Mouse (Mus musculus) heart, postnatal 0 days (tissue): Measurements from ENCODE around the gene Fmnl3. TPM values are rescaled to one million over a fixed set of nuclear protein-coding genes. Genes with fewer than 3 reads are reported as not detected.

Experiments
- ATAC-seq: fragments of 200-750 bp; cut with Nextera tagmentation; 2 replicates; pipeline ENCODE4 v1.8.0; 2017; ENCODE audit warnings: low read depth, moderate number of reproducible peaks, moderate library complexity; ENCODE audit not compliant: insufficient read depth
- DNase-seq: peaks from one replicate; pipeline ENCODE4 v3.0.0-alpha.2; 2016; ENCODE audit warnings: low spot score
- H3K27ac ChIP-seq: fragments of 300-500 bp; sonication (generic); 2 replicates; pipeline ENCODE4 v1.5.1; 2014; ENCODE audit warnings: low read depth, mild to moderate bottlenecking
- H3K27me3 ChIP-seq: fragments of 300-500 bp; sonication (generic); 2 replicates; pipeline ENCODE4 v1.6.1; 2014; ENCODE audit warnings: low read length, mixed read lengths; ENCODE audit not compliant: control insufficient read depth, insufficient read depth
- H3K36me3 ChIP-seq: fragments of 300-500 bp; sonication (generic); replicated peaks from 2 replicates; pipeline ENCODE4 v1.6.1; 2014; ENCODE audit warnings: low read length, mixed read lengths; ENCODE audit not compliant: control insufficient read depth, insufficient read depth
- H3K4me1 ChIP-seq: fragments of 300-500 bp; sonication (generic); 2 replicates; pipeline ENCODE4 v1.6.1; 2014; ENCODE audit warnings: antibody characterized with exemption; ENCODE audit not compliant: control insufficient read depth, insufficient read depth
- H3K4me2 ChIP-seq: fragments of 300-500 bp; sonication (generic); 2 replicates; pipeline ENCODE4 v1.6.1; 2014; ENCODE audit warnings: low read depth, mild to moderate bottlenecking, low read length, moderate library complexity
- H3K4me3 ChIP-seq: fragments of 300-500 bp; sonication (generic); 2 replicates; pipeline ENCODE4 v1.5.1; 2014; ENCODE audit warnings: low read depth, low read length
- H3K9ac ChIP-seq: fragments of 300-500 bp; sonication (generic); replicated peaks from 2 replicates; pipeline ENCODE4 v1.6.1; 2014; ENCODE audit warnings: low read depth, low read length, mixed read lengths
- H3K9me3 ChIP-seq: fragments of 300-500 bp; sonication (generic); replicated peaks from 2 replicates; pipeline ENCODE4 v1.6.1; 2016; ENCODE audit warnings: low read length; ENCODE audit not compliant: control insufficient read depth
- CTCF ChIP-seq: IDR thresholded peaks from 2 replicates; pipeline ENCODE4 v1.5.1; 2016; ENCODE audit warnings: antibody characterized with exemption, control low read depth, low read depth
- EP300 ChIP-seq: IDR thresholded peaks from 2 replicates; pipeline ENCODE4 v1.6.1; 2016; ENCODE audit warnings: antibody characterized with exemption, low read depth
- whole genome bisulfite sequencing: fragments of 180-500 bp; shearing (Covaris S2); extraction: QIAGEN DNeasy Blood & Tissue Kit; methylation state at CpG from one replicate; pipeline ENCODE4 v1.1.7; 2014; 5-methylcytosine and 5-hydroxymethylcytosine counted together
- polyA plus RNA-seq: library from polyadenylated mRNA; unstranded; fragments of >200 nt; fragmentation: Nextera tagmentation; extraction: Ambion mirVana; gene quantifications from 2 replicates; pipeline ENCODE4 v1.2.1, GENCODE M21; 2015
- total RNA-seq: library from RNA; depleted of rRNA; stranded (reverse); fragments of >200 nt; gene quantifications from 2 replicates; pipeline ENCODE4 v1.2.3, GENCODE M21; 2014; ENCODE audit warnings: low replicate concordance

Fmnl3 gene
- total and polyA plus RNA-seq, 2 experiments from 2014 or later: 12.1 to 21.6 TPM

DNA sequence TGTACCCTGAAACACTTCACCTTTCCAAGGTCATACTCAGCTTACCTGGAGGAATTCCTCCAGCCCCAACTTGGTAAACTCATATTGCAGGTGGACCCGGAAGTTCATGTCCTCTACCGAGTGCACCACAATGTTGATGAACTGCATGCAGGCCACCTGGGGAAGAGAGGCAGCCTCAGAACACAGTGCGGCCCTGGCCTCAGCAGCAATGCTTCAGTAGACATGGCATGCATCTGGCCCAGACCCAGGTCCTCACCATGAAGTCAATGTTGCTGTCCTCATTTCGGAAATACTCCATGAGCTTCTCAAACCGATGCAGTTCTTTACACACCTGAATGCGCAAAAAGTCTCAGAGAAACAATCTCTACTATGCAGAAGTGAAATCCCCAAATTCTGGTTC, 44.7 kb downstream of the Fmnl3 start:
- H3K4me1 ChIP-seq: no peaks in the 10 kb centered on the region
- TF ChIP-seq CTCF (no peak), EP300 (no peak)
- H3K36me3 ChIP-seq: peaks cover 72% of the 10 kb centered on the region
- no peaks in the 10 kb centered on the region for H3K27me3 ChIP-seq
- no peak overlapping the region for H3K4me2 ChIP-seq
- no peak overlapping the region for H3K4me3 ChIP-seq
- peak overlapping the region; percentile 76 for H3K27ac ChIP-seq
- no peak overlapping the region for H3K9ac ChIP-seq
- no peaks in the 10 kb centered on the region for H3K9me3 ChIP-seq
- no peak for ATAC-seq
- DNase-seq: no peak
- WGBS: 89% methylated on average over 6 of the region's 6 CpGs

DNA sequence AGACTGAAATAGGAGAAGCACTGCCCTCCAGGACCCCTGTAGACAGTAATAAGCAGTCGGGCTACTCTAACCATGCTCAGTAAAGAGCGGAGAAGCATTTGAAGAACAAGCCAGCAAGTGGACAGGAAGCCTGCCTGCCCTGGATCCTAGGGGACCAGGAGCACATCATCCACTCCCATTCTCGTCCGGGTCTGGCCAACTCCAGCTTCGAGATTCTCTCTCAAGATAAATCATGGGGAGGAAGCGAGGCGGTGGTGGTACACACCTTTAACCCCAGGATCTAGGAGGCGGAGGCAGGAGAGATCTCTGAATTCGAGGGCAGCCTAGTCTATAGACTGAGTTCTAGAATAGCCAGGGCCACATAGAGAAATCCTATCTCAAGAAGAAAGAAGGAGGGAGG, 46.1 kb downstream of the Fmnl3 start:
- TF ChIP-seq CTCF: no peak
- TF ChIP-seq EP300: no peak
- no peak overlapping the region for H3K4me3 ChIP-seq
- H3K4me1 ChIP-seq: peaks cover 6% of the 10 kb centered on the region; the same call in 1 of the 2 replicates
- no peaks in the 10 kb centered on the region for H3K9me3 ChIP-seq
- no peaks in the 10 kb centered on the region for H3K27me3 ChIP-seq
- no peak for ATAC-seq
- H3K36me3 ChIP-seq: peaks cover 85% of the 10 kb centered on the region
- H3K9ac ChIP-seq: no peak overlapping the region
- H3K4me2 ChIP-seq: no peak overlapping the region
- 69% methylated on average over 9 of the region's 9 CpGs for WGBS
- DNase-seq: no peak
- no peak overlapping the region for H3K27ac ChIP-seq

DNA sequence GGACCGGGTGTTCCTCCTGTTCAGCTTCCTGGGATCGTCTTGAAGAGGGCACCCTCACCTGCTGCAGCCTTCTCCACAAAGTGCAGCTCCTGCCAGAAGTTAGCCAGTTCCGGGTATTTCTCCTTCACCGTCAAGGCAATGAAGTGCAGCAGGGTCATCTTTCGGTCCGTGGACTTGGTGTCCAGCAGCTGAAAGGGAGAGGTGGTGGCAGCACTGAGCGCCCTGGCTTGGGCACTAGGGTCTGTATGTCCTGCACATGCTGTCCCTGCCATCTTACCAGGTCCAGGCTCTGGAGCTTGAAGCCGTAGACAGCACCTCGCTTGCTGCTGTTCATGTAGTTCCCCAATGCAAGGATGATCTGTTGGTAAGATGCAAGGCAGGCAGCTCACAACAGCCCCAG, 49.3 kb downstream of the Fmnl3 start:
- peak overlapping the region; percentile 56 for H3K27ac ChIP-seq
- no peak overlapping the region for H3K9ac ChIP-seq
- no peaks in the 10 kb centered on the region for H3K27me3 ChIP-seq
- ATAC-seq: no peak
- no peak overlapping the region for H3K4me2 ChIP-seq
- H3K36me3 ChIP-seq: peaks cover 94% of the 10 kb centered on the region
- no peak overlapping the region for H3K4me3 ChIP-seq
- TF ChIP-seq EP300 (no peak), CTCF (no peak)
- H3K9me3 ChIP-seq: no peaks in the 10 kb centered on the region
- DNase-seq: no peak
- peaks cover 6% of the 10 kb centered on the region; the same call in 1 of the 2 replicates for H3K4me1 ChIP-seq
- WGBS: 74% methylated on average over 9 of the region's 9 CpGs

DNA sequence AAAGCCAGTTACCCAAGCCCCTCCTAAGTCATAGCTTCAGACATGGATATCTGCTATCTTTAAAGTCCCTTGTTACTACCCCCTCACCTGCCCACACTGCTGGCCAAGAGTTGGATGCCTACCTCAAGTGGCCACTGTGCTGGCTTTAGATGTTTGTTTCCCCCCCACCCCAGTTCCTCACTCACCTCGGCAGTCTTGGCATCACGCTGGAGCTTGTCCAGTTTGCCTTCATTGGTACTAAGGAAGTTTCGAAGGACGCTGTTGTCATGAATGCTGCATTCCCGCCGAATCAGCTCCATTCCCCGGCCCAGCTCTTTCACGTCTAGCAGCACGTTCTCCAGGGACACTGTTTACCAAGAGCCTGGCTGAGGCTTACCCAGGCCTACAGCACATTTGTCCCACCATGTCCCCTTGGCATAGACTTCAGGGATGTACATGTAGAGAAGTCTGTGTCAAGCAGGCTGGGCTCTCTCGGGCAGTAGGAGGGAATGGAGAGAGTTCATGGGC, 50.1 kb downstream of the Fmnl3 start:
- Histone ChIP-seq H3K4me1 (peaks cover 6% of the 10 kb centered on the region; the same call in 1 of the 2 replicates), H3K4me2 (no peak overlapping the region), H3K27ac (peak overlapping the region; percentile 56), H3K9ac (no peak overlapping the region), H3K9me3 (no peaks in the 10 kb centered on the region), H3K27me3 (no peaks in the 10 kb centered on the region), H3K4me3 (no peak overlapping the region), H3K36me3 (peaks cover 94% of the 10 kb centered on the region)
- TF ChIP-seq EP300 (no peak), CTCF (no peak)
- DNase-seq: no peak
- ATAC-seq: no peak
- WGBS: 61% methylated on average over 10 of the region's 10 CpGs

DNA sequence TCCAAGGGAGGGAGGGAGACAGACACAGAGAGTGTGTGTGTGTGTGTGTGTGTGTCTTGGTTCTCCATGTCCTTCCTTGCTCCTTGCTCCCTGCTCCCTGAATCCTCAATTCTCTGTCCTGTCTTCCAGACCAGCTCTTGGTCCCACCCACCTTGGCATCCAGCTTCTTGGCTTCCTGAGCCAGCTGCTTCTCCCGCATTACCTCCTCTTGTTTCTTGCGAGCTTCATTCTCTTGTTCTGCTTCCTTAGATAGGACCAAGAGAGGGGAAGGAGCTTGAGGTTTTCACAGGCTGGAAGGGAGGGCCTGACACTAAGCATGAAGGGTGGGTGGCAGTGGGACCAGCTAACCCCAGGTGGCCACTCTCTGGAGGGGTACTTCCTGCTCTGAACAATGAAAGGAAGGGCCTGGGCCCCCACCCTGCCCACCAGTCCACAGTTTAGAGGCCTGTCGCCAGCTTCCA, 50.8 kb downstream of the Fmnl3 start:
- Histone ChIP-seq H3K9me3 (no peaks in the 10 kb centered on the region), H3K27ac (peak overlapping the region; percentile 56), H3K4me3 (no peak overlapping the region), H3K27me3 (no peaks in the 10 kb centered on the region), H3K4me2 (no peak overlapping the region), H3K4me1 (peaks cover 6% of the 10 kb centered on the region; the same call in 1 of the 2 replicates), H3K36me3 (peaks cover 94% of the 10 kb centered on the region), H3K9ac (no peak overlapping the region)
- ATAC-seq: peak; percentile 19; the same call in 1 of the 2 replicates
- no peak for TF ChIP-seq CTCF
- no peak for TF ChIP-seq EP300
- 49% methylated on average over 3 of the region's 3 CpGs for WGBS
- DNase-seq: no peak

DNA sequence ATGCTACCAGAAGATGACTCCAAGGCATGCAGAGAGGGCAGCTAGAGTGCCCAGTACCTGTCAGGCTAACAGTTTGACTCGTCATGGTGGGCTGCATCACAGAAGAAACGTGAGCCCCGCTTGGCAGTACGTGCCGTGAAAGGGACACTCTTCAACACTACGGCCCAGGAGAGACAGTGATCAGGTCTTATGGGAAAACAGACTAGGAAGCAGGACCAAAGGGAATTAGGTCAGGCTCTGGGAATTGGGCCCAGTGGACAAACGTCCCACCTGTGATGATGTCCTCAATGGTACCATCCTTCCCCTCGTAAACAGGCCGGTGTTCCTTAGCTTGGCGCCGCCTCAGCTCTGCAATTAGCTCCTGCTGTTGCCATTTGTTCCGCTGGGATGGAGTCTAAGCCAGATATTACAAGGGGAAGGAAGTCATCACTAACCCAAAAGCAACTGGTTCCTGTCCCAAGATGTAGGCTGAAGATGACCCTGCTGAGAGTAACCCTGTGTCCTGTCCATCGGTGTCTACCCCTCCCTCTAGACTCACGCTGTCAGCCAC, 51.3 kb downstream of the Fmnl3 start:
- H3K4me1 ChIP-seq: peaks cover 6% of the 10 kb centered on the region; the same call in 1 of the 2 replicates
- H3K4me3 ChIP-seq: no peak overlapping the region
- WGBS: 73% methylated on average over 14 of the region's 14 CpGs
- H3K4me2 ChIP-seq: no peak overlapping the region
- H3K27me3 ChIP-seq: no peaks in the 10 kb centered on the region
- no peak overlapping the region for H3K9ac ChIP-seq
- no peak for TF ChIP-seq EP300
- TF ChIP-seq CTCF: no peak
- ATAC-seq: no peak
- peaks cover 94% of the 10 kb centered on the region for H3K36me3 ChIP-seq
- no peak for DNase-seq
- H3K27ac ChIP-seq: peak overlapping the region; percentile 56
- no peaks in the 10 kb centered on the region for H3K9me3 ChIP-seq
